Mouse (Mus musculus): Measurements from ENCODE around the gene Kcnj2. TPM values are rescaled to one million over a fixed set of nuclear protein-coding genes. Genes with fewer than 3 reads are reported as not detected.

Kcnj2 gene
- total RNA-seq, 2 experiments from 2014 or later = not detected

DNA sequence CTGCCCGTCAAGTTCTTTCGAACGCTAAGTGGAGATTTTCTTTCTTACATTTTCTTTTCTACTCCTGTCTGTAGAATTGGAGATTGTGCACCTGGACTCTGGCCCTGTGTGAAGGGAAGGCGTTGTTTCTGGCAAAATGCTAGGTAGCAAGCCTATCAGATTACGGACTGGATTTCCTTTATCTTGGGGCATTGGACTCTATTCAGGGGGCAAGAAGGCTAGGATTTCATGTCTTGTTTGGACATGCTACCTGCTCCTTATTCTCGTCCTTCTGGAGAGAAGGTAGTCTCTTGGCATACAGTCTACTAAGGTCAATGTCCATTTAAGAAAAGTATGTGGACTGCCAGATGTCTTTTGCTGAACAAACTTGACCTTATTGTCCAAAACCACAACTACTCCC lies 21.0 kb downstream of the Kcnj2 start:
- ATAC-seq (replicated peaks; ENCODE audit: low FRiP score, low TSS enrichment, poor library complexity, severe bottlenecking) = no peak

DNA sequence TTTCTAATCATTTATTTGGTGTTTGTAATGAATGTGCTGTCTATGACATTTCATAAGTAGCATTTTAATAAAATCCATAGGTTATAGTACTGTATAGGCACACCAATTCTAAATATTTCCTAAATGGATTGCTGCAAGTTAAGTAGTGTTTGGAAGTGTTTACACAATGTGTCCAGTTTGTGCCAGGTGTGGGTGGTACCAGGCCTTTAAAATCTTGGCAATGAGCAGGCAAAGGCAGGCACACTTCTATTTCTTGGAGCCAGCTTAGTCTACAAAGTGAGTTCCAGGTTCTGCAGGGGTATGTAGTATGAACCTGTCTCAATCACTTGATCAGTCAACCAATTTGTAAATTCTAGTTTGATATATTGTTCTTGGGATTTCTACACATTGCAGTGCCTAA lies 22.3 kb downstream of the Kcnj2 start:
- ATAC-seq (replicated peaks; ENCODE audit: low FRiP score, low TSS enrichment, poor library complexity, severe bottlenecking) = no peak

DNA sequence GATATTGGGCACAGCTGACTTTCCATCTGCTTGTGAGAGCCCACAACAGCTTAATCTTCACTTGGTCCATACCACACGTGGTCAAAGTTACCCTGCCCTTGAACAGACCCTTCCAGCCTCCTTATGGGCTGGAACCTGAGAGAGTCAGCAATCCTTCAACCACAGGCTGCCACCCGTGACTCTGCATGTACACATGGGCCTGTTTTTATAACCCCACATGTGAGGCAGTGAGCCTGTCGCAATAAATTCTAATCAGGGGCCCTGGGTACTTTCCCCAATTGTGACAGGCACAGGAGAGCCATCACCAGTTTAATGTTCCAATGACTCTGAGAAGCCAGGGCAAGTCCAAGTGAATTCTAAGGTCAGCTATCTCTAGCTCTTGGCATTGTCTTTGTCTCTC lies 22.8 kb downstream of the Kcnj2 start:
- 0 out of 2 replicates have a peak, but pooled peaks have one; percentile 34 for ATAC-seq (replicated peaks; ENCODE audit: low FRiP score, low TSS enrichment, poor library complexity, severe bottlenecking)

DNA sequence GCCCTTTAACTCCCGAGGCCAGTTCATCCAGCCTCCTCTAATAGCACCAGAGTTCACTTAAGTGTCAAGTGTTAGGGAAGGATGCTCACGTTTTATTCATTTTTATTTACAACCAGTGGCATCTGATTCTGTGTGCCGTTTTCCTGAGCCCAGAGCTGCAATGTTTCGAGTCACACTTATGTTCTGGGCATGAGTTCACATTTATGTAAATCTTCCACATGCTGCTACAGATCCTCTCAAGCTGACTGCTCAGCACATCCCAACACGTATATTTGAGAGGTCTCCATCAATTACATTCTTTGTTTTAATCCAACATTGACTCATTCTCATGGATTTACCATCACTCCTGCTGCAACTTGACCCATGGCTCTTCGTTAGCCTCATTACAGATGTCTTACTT lies 25.2 kb downstream of the Kcnj2 start:
- ATAC-seq (replicated peaks; ENCODE audit: low FRiP score, low TSS enrichment, poor library complexity, severe bottlenecking) = no peak

DNA sequence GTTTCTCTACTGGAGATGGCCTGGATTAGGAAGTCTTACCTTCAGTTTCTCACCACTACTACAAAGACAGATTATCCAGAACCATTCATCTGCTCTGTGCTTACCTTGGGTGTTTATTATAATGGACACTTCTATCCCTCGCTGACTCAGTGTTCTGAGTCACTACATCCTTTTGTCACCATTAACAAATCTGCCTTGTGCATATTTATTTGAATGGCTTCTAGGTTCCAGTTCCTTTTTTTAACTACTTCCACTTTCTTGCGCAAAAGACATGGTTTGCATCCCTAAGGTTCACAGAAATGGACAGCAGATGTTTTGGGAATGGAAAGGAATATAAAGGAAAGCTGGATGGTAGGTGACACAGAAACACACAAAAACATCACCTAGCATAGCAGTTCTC lies 27.0 kb downstream of the Kcnj2 start:
- no peak for ATAC-seq (replicated peaks; ENCODE audit: low FRiP score, low TSS enrichment, poor library complexity, severe bottlenecking)

DNA sequence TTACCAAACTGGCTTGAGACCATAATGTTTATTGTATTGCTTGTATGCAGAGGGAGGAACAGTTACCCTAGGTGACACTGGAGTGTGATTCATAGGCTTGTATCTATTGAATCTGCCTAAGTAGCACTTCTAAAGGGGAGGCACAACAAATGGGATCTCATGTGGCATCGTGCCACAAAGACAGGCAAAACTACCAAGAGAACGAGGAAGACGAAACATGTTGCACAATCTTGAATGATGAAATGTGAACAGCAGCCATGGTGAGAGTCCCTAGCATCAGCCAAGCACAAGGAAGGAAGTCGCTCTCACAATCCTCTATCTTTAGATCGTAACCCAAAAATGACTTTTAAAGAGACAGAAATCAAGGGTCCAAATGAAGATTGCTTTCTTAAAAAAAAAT lies 30.6 kb downstream of the Kcnj2 start:
- no peak for ATAC-seq (replicated peaks; ENCODE audit: low FRiP score, low TSS enrichment, poor library complexity, severe bottlenecking)

DNA sequence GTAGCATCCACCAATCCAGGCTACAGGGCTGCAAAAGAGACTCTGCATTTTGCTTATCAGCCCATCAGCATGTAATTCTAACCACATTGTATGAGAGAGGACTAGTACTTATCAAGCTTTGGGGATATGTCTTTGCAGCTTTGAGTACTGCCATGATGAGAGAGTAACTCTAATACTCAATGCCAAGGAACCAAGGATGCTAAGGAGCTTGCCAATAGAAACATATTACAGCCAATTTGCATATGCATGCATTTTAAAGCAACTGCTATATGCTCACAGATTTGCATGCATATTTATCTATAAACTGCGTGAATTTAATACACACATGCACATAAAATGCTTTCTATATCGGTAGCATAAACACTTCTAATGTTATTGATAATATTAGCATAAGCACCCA lies 34.2 kb downstream of the Kcnj2 start:
- no peak for ATAC-seq (replicated peaks; ENCODE audit: low FRiP score, low TSS enrichment, poor library complexity, severe bottlenecking)

DNA sequence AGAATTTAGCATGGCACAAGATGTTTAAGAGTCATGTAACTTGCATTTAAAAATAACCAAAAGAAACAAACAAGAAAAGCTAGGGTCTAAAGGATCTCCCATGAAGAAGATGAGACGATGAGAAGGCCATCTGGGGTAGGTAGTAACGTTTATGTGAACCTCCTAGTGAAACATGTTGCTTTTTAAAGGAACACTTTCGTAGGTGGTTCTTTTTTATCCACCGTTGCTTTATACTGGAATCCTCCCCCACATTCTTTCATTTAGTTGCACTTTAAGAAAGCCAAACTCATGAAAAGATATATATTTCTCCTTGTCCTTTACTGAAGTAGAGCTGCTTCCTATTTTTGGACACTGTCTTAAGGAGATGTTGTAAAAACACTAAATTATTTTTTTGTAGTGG lies 34.7 kb downstream of the Kcnj2 start:
- ATAC-seq (replicated peaks; ENCODE audit: low FRiP score, low TSS enrichment, poor library complexity, severe bottlenecking) = no peak

DNA sequence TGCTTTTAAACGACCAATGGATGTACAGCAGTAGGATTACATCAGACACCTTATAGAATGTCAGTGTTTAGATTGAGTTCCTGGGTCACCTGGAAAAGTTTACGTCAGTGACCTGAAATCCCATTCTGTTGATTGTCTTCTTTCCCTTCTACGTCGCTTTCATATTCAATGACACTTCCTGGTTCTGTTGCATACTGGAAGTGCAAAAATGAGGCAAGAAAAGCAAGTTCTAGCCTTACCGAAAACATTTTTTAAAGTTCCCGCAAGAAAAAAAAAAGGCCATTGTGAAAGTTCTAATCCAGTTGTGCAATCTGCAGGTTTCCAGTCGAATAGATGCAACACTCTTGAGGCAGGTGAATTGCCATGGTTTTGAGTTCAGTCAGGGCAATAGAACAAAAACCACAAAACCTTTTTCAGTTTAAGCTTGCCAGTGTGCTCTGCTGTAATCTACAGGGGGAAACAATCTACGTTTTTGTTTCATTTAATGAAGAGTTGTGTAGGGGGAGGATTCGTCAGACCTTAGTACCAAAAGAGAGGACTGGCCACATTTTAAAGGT lies 35.7 kb downstream of the Kcnj2 start:
- no peak for ATAC-seq (replicated peaks; ENCODE audit: low FRiP score, low TSS enrichment, poor library complexity, severe bottlenecking)

DNA sequence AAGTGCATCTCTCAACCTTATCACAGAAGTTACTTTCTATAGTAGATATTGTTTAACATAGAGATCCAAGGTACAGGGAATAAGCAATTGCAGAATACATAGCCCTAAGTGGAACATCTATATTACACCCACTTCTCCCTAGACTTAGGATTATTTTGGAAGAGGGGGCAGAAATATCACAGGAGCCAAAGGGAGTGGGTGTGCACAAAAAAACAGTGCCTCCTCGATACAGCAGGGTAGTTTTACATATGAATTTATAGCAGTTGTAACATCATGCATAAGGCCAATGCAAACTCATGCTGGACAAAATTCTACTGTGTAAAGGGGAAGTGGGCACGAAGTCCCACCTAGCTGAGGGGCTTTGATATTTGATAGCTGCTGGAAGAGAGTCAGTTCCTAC lies 38.5 kb downstream of the Kcnj2 start:
- ATAC-seq (replicated peaks; ENCODE audit: low FRiP score, low TSS enrichment, poor library complexity, severe bottlenecking) = no peak

DNA sequence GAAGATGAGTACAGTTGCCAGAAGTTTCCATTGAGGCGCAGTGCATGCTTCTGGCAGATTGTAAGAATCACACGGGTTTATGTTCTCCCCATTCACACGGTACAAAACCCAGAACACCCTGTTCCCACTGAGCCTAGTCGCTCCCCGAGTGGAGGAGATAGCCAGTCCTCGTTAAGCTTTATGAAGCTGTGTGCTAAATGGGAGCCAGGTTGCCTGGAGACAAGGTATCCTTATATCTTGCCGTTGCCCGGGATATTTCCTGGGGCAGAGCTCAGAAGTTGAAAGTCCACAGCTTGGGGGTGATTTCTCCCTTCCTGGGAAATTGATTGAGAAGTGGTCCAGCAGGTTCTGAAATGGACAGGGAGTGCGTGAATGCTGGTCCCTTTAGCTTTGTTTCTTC lies 42.2 kb downstream of the Kcnj2 start:
- ATAC-seq (replicated peaks; ENCODE audit: low FRiP score, low TSS enrichment, poor library complexity, severe bottlenecking) = no peak

DNA sequence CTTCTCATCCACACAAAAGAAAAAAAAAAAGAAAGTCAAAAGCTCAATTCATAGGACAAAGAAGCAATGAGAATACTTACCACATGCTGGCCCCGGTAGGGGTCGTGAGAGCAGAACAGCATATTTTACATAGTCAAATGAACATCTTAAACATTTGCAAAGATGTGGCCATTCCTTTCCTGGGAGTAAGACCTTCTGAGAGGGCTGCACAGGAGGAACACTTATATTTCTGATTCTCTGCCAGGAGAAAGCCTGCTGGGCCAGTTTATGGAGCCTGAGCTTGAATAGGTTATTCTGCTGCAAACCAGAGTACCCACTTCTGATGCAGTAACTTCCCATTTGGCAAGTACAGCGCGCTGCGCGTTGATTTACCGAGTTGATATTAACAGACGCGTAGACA lies 55.5 kb downstream of the Kcnj2 start:
- ATAC-seq (replicated peaks; ENCODE audit: low FRiP score, low TSS enrichment, poor library complexity, severe bottlenecking) = no peak

DNA sequence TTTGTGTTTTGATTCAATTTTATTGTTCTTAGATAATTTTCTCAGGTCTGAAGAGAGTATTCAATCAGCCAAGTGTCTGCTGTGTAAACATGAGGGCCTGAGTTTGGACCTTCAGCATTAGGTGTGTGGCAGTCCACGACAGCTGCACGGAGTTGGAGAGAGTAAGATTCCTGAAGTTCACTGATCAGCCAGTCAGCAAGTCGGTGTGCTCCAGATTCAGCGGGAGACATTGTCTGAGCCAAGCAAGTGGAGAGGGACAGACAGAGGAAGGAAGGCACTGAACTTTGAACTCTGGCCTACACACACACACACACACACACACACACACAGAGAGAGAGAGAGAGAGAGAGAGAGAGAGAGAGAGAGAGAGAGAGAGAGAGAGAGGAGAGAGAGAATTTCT lies 57.4 kb downstream of the Kcnj2 start:
- ATAC-seq (replicated peaks; ENCODE audit: low FRiP score, low TSS enrichment, poor library complexity, severe bottlenecking) = no peak

DNA sequence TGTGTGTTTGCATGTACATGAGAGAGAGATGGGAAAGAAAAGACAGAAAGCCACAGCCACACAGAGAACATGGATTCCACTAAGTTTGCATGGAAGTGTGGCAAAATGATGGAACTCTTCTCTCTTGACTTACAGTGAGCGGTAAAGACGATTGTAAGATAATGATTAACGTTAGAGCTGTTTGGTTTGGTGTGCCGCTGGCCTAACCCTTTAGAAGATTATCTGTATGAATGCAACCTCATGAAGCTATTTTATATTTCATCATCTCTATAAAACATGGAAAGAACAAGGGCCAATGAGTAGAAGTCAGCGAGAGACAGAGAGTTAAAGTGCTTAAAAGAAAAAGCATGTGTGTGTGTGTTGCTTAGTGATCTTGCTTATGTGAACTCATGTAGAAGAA lies 60.0 kb downstream of the Kcnj2 start:
- ATAC-seq (replicated peaks; ENCODE audit: low FRiP score, low TSS enrichment, poor library complexity, severe bottlenecking) = no peak

Other genes starting within 250 kb of the Kcnj2 start
- gene Kcnj16, start 98.1 kb upstream of the Kcnj2 start, total RNA-seq (2014; fragmentation: Nextera tagmentation) = not detected in 2 replicates
- gene Kcnj16, start 98.1 kb upstream of the Kcnj2 start, total RNA-seq (2017) = not detected in 2 replicates